Mouse (Mus musculus): ENCODE data around the gene Hpcal4.

The Hpcal4 gene

GRCm38 (mm10) chr4:123201186-123202093 is 18.4 kb downstream of the Hpcal4 start, which contains the start of gene Nt5c1a:
Nt5c1a (plus strand) TSS chr4:123201504.
- DNase-seq: peak; percentile 78 to 79

DNA sequence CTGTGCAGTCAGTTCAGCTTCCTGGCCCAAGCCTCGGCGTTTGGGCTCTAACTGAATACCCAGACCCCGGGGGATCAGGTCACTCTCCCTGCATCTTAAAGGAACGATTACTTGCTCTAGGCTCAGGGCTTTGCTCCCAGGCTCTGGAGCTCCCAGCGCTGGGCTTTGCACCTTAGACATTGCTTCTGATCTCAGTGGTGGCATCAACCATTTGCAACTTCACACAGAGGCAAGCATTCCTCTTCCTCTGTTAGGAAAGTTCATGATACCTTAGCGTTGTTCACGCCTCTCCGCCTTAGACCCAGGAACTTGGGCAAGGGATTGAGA is 19.0 kb downstream of the Hpcal4 start:
- no peak for DNase-seq

- DNase-seq: no peak
These were observed 24.3 kb downstream of the Hpcal4 start for GRCm38 (mm10) chr4:123207337-123207736.

- DNase-seq: no peak
These were observed 28.0 kb downstream of the Hpcal4 start for GRCm38 (mm10) chr4:123210996-123211395.

- DNase-seq: no peak
These were observed 28.4 kb downstream of the Hpcal4 start for GRCm38 (mm10) chr4:123211453-123211852.

DNA sequence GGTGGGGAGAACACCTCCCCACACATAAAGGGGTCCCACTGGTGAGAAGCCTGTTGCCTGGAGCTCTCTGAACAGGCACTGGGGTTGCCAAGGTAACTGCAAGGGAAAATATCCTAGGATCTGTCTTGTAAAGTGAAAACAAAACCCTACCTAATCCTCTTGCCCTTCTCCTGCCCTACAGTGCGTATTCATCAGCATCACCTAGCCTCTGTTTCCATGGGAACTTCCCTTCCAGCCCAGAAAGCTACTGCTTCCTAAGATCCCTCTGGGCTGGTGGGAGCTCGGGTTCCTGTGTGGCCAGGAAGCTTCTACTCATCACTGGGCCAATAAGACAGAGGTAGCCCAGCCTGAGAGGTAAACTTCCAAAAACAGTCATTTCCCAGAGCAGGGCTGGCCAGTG is 29.3 kb downstream of the Hpcal4 start:
- DNase-seq: no peak

DNA sequence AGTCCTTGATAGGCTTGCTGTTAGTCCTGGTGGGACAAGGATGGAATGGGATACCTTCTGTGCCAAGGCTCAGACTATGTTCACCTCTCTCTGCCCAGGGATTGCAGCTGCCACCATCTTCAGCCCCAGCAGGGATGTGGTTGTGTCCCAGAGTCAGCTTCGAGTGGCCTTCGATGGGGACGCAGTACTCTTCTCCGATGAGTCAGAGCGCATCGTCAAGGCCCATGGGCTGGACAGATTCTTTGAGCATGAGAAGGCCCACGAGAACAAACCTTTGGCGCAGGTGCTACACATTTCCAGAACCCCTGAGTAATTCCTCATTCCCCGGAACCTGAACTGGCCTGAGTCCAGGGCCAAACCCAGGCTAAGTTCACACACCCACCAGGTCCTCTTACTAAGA is 30.9 kb downstream of the Hpcal4 start:
- no peak for DNase-seq

DNA sequence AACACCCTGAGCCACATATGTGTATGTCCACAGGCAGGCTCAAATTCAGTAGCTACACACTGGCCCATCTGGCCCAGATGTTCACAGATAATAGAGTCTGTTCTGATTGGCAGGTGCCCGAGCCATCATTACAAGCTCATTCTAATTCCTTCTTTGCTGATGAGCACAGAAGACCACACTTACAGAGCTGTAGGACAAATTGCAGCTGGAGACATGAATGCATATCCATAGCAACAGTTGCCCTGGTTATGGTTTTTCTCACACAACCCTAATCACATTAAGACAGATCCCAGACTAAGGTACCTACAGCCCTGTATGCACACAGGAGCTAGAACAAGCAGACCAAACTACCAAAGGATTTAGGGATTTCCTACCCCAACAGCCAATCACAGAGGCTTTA is 32.3 kb downstream of the Hpcal4 start:
- no peak for DNase-seq

GRCm38 (mm10) chr4:123216782-123217181 is 33.8 kb downstream of the Hpcal4 start:
- DNase-seq: peak; percentile 40 to 42

DNA sequence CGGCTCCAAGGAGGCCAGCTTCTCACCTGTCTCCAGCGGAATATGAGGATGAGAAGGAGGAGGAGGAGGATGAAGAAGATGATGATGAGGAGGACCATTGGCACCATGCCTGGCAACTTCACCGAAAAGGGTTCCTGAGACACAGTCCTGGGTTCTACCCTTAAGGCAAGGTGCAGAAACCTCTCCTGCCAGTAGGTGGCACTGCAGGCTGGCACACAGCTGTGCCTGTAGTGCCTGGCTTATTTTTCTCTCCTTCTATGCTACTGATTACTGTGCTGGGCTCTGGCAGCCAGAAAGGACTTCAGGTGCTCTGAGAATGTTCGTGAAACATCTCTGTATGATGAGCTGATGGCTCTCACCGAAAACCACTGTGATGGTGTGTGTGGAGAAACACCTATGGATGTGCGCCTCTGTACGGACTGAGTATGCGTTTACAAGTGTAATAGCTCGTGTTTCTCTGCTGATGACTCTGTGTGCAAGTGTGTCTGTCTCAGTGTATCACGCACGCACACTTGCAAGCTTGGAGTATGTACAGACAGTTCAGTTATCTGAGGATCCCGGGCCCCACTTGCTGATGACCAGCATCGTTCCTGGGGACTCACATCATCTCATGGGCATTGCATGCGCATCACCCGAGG is 36.8 kb downstream of the Hpcal4 start:
- peak; percentile 90 to 92 for DNase-seq

DNA sequence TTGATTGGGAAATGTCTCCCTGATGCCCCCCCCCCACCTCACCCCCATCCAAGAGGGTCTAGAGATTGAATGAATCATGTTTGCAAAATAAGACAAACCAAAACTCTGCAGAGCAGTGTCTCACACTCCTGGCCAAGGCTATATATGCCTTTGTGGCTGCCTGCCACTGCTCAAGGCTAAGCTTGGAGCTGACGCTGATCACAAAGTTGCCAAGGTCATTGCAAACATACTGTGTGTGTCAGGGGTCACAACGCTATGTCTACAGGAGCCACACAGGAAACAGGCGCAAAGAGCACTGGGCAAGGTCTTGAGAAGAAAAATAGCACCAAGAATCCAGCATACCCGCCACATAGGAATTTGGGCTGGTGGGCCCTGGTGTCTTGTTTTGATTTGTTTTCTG is 37.6 kb downstream of the Hpcal4 start:
- no peak for DNase-seq

DNA sequence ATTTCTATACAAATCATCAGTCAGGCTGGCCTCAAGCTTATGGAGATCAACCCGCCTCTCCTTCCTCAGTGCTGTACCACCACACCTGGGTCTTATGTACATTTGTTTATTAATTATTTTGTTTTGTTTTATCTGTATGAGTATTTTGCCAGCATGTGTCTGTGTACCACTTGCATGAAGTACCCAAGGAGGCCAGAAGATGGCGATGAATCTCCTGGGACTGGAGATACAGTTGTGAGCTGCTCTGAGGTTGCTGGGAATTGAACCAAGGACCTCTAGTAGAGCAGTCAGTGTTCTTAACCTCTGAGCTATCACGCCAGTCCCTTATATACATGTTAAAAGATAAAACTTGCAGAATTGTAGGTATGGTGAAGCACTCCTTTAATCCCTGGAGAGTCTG is 40.3 kb downstream of the Hpcal4 start:
- peak; percentile 30 to 59 for DNase-seq

DNA sequence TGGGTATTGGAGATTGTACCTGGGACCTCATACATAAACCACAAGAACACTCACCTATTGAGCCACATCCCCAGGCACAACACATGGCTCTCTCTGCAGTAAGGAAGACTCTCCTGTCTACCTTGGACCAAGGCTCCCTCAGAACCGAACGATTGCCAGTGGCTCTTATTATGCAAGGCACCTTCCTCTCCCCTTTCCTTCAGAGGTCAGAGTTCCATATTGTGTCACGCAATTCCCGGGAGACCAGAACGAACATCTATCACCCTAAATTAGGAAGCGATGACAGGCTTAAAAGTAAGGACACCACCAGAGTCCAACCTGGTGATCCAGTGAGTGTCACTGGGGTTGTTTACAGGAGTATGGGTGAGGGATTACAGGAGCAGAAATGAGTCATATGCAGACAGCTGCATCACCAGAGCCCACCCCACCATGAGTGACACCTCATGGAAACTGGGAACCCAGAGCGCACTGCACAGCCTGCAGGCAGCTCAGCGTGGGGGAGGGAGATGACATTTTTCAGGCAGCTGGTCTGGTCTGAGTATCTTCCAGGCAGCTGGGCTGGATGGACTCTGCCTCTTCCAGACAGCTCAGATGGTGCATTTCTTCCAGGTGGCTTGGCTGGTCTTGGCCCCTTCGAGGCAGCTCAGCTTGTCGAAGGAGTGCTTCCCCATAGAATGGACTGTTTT is 42.8 kb downstream of the Hpcal4 start:
- peak; percentile 33 to 45 for DNase-seq

DNA sequence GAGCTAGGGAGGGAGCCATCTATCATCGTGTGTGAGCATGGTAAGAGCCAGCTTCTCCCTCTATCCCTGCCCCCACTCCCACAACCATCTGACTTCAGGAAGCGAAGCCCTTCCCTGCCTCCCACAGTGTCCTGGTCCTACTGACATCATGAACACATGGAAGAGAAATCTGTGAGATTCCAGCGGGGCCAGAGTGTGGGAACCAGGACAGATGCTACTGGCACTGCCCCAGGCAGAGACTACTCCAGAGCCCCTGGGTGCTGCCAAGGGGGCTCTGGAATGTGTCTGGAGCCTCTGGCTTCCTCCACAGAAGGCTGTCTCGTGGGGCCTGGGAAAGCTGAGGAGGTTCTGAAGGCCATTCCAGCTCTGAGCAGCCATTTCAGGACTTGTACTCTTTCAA is 44.7 kb downstream of the Hpcal4 start:
- DNase-seq: peak; percentile 34 to 49

DNA sequence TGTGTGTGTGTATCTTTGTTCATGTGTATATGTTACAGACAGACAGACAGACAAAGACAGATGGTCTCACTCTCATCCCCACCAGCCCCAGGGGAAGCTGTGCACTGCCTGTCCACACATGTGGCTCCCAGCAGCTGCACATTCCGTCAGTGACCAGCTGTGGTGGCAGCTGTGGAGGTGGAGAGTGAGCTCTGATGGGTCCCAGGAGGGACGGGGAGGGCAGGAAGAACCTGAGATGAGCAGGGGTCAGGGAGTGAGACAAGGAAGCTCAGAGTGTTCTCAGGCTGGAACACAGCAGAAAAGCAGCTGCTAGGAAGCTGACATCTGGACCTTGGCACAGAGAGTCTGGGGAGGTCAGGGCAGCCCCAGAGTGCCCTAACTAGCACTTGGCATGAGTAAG is 45.2 kb downstream of the Hpcal4 start:
- no peak for DNase-seq

DNA sequence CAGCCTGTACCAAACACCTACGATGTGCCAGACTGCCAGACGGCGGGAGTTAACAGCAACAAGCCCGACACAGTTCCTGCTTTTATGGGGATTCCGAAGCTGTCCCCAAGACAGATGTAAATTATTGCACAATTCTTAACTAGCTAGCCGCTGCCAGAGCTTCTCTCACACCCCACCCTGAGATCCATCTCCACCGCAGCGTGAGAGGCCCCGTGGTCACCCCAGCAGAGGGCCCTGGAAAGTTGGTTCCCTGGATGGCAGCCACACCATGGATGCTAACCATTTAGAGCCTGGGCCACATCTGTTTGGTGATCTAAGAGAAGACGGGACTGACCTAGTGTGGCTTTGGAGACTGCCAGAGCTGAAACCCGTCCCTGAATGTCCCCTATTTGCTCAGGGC is 46.1 kb downstream of the Hpcal4 start:
- no peak for DNase-seq

DNA sequence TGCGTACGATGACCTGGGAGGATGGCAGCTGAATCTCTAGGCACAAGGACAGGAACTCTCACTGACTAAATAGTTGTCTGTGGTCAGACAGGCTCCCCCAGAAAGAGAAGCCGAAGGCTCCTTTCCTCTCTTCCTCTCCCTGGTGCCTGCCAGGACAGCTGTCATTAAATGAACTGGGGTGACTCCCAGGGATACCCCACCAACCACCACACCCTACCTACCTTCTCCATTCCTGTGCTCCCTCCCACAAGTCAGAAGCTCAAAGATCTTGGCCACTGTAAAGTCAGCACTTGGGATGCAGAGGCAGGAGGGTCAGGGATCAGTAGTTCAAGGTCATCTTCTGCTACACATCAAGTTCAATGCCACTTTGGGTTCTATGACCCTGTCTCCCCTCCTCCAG is 49.8 kb downstream of the Hpcal4 start:
- no peak for DNase-seq

DNA sequence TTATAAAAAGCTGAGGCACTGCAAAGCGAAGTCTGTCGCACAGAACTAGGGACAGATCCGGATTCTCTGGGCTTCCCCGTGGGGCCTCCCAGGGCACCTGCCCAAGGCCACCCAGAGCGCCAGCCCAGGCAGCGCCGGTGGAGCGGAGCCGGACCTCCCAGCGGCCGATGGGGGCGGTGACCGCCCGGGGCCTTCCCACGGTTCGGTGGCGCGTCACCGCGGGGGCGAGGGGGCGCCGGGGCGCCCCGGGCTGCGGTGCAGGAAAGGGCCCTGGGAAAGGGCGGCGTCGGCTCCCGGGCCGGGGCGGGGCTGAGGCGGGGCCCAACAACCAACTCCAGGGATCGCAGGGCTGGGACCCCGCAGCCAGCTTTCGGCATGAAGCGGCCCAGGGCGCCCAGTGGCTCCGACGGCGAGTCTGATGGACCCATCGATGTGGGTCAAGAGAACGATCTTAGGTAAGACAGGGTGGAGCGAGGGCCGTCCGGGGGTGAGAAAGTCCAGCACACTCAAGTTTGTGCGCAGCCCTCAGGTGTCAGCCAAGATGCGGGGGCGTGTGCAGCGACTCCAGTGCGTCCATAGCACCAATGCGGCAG is 50.6 kb downstream of the Hpcal4 start, which contains the start of gene Heyl:
TSS of gene Heyl (plus strand) at position 65 of the 593 bp plus-strand sequence.
- no peak for DNase-seq

DNA sequence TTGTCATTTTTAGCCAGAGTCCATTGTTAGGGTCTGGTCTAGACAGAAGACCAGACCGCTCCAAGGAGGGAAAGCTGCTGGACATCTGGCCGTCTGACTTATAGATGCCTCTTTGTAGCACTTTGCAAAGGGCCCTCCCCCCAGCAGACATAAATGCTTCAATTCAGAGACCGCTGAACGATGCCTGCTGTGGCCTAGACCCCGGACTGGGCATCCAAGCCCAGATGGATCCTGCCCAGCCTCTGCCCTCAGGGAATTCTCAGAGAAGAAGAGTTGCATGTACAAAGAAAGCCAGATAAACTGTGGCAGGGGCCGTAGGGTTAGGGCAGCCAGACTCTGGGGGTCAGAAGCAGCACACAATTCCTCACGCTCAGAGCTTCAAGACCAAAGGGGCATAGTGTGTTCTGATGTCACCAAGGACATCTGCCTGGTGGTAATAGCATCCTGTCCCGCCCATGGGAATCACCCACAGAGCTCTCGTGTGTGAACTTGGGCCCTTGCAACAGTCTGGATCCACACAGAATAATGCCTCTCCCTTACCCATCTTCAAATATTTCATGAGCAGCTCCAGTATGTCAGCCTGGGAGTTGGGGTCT is 52.9 kb downstream of the Hpcal4 start:
- no peak for DNase-seq

- DNase-seq: no peak
These were observed 53.5 kb downstream of the Hpcal4 start for GRCm38 (mm10) chr4:123236431-123237031.

DNA sequence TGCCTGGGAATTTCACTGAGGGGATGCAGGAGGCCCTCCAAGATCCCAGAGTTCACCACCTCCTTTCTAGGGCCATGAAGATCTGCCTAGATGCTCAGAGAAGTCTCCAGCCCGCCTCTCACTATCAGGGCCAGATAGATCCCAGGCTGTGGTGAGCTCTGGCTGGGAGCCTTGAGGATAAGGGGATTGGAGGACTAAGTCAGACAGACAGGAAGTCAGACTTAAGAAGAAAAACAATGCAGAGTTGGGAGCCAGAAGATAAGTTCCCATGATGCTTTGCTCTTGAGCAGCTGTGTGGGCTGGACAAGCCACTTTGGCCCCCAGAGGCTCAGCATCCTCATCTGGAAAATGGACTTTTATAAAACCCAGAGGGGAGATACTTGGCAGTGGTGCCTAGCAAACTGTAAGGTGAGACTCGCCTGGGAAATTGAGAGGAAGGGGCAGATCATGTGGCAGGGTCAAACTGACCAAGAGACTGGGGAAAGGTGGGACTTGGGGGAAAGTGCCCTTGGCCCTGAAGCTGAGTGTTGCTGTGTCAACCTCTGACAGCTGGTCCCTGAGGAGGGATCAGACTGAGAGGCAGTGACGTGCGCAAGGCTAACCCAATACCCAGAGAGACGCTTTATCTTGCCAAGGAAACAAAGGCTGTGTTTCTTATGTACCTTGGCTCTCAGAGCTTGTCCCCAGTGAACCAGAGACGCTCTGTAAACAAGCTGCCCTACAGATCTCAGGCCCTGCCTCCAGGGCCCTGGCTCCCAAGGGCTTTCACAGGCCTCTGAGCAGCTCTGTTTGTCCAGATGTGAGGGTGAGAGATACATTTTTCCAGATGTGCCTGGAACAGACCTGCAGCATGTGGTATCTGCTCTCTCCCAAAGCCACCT is 54.6 kb downstream of the Hpcal4 start:
- DNase-seq: no peak
